Mouse (Mus musculus): Measurements from ENCODE around the gene Umodl1. TPM values are rescaled to one million over a fixed set of nuclear protein-coding genes. Genes with fewer than 3 reads are reported as not detected.

The Umodl1 gene
- total RNA-seq, 2 experiments from 2014 or later = not detected

DNA sequence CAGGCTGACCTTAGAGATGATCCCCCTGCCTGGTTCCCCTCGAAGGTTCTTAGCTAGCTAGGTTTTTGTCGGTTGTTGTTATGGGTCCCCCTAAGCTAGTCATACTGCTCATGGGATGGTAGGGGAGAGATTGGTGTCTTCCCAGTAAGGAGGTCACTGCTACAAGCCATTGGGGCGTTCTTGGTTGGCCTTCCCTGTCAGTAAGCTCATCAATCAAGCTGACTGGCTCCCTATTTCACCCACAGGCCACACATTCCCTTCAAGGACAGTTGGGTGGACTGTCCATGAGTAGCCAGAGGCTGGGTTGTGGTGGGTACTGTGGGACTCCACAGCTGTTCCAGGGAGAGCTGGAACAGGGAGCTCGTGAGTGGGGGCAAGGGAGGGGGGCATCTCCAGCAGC, 29.1 kb downstream of the Umodl1 start:
- intact Hi-C loops (cut with DNase I) = no loop called here
- no peak for DNase-seq (ENCODE audit: low spot score)

- intact Hi-C loops (cut with DNase I) = loop anchor here (5.0 kb wide), 1 partner anchor 33 kb away; no protein-coding TSS in a partner anchor
- DNase-seq (ENCODE audit: low spot score) = no peak
These were observed 35.8 kb downstream of the Umodl1 start for GRCm38 (mm10) chr17:30990254-30990653.

DNA sequence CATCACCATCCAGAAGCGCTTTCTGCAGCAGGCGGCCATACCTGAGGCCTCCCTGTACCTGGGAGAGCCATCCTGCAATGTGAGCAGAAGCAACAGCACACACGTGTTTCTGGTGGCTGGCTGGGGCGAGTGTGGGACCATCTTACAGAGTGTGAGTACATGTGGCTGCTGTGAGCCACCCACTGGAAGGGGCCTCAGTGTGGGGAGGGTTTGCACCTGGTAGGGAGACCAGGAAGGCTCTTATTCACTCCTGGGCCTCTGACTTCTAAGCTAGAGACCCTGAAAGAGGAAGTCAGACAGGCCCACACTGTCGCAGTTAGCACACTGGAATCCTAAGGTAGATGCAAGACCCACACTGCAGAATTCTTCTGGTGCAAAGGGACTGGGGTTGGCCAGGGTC, 41.9 kb downstream of the Umodl1 start:
- no peak for DNase-seq (ENCODE audit: low spot score)
- intact Hi-C loops (cut with DNase I) = no loop called here

DNA sequence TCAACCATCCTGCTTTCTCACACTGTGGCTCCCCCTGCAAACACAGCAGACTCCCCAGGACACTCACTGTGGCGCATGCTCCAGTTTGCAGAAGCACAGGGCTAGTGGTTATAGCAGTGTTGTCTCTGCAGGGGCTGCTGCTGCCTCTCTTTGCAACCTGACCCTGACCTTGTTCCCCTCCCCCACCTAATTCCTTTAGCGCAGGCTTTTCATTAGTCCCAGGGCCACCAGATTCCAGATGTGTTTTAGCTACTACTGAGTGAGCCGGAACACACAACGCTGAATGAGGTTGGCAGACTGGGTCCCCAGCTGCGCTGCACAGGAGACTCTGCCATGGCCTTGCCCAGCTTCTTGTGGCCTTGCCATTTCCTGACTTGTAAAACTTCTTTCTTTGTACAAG, 46.5 kb downstream of the Umodl1 start:
- DNase-seq (ENCODE audit: low spot score) = no peak
- intact Hi-C loops (cut with DNase I) = no loop called here

DNA sequence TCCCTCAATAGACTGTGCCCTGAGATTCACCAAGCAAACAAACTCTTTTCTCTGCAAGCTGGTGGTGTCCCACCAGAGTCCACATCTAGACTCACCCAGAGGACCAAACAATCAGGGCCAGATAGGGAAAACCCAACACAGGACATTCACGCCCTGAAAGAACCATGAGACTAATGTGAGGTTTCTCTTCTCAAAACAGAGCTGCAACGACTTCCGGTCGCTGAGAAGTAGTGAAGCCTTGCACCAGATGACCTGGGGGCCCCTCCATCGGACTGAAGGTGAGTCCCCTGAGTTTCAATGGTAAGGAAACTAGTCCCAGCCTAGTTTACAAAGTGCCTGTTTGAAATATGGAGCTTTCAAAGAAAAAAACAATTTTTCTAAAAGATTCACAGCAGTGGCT, 48.2 kb downstream of the Umodl1 start:
- DNase-seq (ENCODE audit: low spot score) = no peak
- intact Hi-C loops (cut with DNase I) = no loop called here

DNA sequence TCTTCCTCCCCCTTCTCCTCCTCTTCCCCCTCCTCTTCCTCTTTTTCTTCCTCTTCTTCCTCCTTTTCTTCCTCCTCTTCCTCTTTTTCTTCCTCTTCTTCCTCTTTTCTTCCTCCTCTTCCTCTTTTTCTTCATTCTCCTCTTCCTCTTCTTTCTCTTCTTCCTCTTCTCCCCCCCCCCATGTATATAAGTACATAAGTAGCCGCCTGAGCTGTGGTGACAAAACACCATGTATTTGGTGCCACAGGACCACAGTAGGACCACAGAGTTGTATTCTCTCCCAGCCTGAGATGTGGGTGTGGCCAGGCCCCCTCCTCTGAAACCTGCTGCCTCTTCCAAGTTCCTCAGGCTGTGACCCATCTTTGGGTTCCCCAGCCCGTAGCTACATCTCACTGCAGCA, 50.8 kb downstream of the Umodl1 start:
- no peak for DNase-seq (ENCODE audit: low spot score)
- intact Hi-C loops (cut with DNase I) = no loop called here

- no peak for DNase-seq (ENCODE audit: low spot score)
- intact Hi-C loops (cut with DNase I) = no loop called here
These were observed 52.9 kb downstream of the Umodl1 start for GRCm38 (mm10) chr17:31007357-31007756.

GRCm38 (mm10) chr17:31008416-31008815, 54.0 kb downstream of the Umodl1 start:
- intact Hi-C loops (cut with DNase I) = no loop called here
- DNase-seq (ENCODE audit: low spot score) = no peak

DNA sequence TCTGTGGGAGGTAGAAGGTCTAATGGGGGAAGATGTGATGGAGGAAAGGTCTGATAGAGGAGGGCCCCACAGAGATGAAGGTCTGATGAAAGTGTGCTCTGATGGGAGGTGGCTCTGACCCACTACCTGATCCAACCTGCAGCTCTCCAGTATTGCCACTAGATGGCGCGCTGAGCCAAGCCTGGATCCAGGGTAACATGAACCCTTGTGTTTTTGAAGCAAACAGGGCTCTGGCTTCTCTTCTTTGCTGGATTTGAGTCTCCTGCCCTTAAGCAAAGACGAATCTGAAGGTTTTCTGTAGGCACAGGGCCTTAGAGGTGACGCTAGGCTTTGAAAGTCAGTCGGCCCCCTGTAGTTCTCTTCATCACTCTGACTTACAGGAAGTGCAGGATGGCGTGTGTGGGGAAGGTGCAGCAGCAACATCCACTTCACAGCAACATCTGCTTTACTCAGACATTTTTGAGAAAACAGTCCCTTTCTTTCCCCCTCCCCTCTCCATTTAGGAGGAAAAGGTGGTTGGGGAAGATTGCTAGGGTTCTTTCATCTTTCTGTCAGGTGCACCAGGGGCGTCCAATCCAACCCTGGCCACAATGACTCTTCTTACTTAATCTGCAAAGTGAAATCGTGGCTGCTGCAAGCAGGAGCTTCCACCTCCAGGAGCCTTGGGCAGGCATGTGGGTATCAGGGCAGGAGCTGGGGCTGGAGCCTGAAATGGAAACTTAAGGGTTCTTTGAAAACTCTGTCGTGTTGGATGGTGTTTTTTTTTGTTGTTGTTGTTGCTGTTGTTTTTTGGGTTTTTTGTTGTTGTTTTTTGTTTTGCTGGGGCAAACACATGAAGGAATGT, 57.3 kb downstream of the Umodl1 start:
- no peak for DNase-seq (ENCODE audit: low spot score)
- intact Hi-C loops (cut with DNase I) = loop anchor here (1.0 to 5.0 kb wide), 3 partner anchors 107 to 231 kb away; no protein-coding TSS in a partner anchor

- no peak for DNase-seq (ENCODE audit: low spot score)
- intact Hi-C loops (cut with DNase I) = loop anchor here (2.0 kb wide), 1 partner anchor 39 kb away; the partner anchor contains the start of gene Abcg1
These were observed 63.8 kb downstream of the Umodl1 start for GRCm38 (mm10) chr17:31018267-31018666.

DNA sequence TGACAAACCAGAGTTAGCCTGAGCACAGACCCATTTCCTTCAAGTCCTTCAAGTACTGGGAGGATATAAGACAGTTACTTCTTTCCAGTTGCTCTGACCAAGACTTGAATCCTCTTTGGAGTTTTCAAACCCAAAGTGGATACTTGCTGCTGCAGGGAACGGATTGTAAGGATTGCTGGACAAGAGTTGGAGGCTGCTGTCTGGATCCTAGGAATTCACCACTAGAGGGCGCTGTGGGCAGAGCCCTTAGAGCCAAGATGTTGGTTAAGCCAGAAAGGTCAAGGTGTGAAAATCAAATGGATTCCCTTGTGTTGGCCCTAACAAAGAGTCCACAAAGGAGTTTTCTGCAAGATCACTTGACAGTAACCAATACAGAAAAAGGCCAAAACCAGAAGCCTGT, 65.1 kb downstream of the Umodl1 start:
- DNase-seq (ENCODE audit: low spot score) = no peak

DNA sequence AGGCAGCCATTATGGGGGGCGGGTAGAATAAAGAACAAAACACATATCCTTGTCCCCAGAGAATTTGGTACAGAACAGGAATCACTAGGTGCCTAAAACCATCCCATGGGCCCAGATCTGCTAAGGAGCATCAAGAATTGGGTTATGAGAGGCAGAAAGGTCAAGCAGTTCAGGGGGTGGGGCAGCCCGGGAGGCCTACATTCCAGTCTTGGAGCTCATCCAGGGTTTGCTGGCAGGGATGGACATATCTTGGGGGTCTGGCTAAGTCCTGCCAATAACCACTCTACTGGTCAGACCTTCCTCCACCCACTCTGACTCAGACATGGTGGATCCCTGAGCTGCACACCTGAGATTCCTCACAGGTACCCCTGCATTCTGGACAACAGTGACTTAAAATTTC, 65.6 kb downstream of the Umodl1 start:
- intact Hi-C loops (cut with DNase I) = no loop called here
- no peak for DNase-seq (ENCODE audit: low spot score)

More for the DNA sequence above, 65.1 kb downstream of the Umodl1 start:
- intact Hi-C loops (cut with DNase I) = loop anchor here (1.0 to 2.0 kb wide), 2 partner anchors 37 to 100 kb away; partner anchors contain the start of gene Abcg1

DNA sequence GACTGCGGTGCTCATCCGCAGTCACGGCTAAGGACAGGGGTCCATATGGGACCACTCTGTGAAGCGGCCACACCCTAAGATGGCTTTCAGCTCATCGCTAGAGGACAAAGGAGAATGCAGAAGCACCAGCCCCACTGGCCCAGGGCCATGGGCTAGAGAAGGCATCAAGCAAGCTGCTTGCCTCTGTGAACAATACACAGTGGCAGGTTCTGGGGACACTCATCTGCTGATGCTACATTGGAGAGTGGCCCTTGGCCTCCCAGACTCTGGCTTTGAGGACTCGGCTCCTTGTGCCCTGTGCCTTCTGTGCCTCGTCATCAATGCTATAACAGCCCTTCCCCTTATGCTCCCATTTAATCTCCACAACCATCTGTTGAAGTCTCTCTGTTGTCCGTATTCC, 66.8 kb downstream of the Umodl1 start:
- intact Hi-C loops (cut with DNase I) = no loop called here
- no peak for DNase-seq (ENCODE audit: low spot score)

DNA sequence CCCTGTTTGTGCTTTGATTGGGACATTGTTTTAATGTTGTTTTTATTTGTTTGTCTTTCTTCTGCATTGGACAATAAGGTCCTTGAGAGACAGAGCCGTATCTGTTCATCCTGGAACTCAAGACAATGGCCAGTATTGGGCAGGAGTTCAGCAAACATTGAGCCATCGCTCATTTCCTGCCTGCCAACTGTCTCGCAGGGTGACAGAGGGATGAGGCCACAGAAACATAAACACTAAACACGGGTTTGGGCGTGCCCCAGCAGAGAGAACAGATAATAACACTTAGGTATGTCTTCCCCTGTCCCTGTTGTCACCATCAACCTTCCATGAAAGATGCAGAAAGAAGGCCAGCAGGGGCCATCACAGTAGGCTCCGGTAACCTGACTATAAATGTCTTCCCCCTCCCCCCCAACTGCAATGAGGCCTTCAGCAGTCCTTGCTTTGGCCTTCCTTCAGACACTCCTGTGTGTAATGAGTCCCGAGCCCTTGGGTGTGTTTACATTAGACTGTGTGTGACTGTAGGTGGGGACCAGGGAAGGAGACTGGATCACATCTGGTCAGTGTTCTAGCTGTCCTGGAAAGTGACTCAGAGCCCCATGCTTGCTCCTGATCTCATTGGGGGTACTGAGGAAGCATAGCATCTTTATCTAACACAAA, 69.8 kb downstream of the Umodl1 start:
- intact Hi-C loops (cut with DNase I) = no loop called here
- no peak for DNase-seq (ENCODE audit: low spot score)

DNA sequence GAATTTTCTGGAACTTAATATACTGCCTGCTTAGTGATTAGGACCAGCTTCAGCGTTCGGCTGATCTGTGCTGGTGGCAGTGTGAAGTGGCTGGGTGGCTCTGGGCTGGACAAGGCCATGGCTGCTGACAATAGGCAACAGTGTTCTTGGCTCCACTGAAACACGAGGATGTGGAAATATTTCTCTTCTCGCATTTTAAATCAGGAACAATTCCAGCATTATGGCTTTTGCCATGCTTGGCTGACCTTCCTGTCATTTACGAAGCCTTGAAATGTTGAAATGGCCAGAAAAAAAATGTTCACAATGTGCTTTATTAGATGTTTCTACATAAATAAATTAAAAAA, 70.3 kb downstream of the Umodl1 start:
- no peak for DNase-seq (ENCODE audit: low spot score)
- intact Hi-C loops (cut with DNase I) = no loop called here

- no peak for DNase-seq (ENCODE audit: low spot score)
- intact Hi-C loops (cut with DNase I) = no loop called here
These were observed 72.5 kb downstream of the Umodl1 start for GRCm38 (mm10) chr17:31026986-31027385.

GRCm38 (mm10) chr17:31027723-31028122, 73.3 kb downstream of the Umodl1 start:
- intact Hi-C loops (cut with DNase I) = no loop called here

DNA sequence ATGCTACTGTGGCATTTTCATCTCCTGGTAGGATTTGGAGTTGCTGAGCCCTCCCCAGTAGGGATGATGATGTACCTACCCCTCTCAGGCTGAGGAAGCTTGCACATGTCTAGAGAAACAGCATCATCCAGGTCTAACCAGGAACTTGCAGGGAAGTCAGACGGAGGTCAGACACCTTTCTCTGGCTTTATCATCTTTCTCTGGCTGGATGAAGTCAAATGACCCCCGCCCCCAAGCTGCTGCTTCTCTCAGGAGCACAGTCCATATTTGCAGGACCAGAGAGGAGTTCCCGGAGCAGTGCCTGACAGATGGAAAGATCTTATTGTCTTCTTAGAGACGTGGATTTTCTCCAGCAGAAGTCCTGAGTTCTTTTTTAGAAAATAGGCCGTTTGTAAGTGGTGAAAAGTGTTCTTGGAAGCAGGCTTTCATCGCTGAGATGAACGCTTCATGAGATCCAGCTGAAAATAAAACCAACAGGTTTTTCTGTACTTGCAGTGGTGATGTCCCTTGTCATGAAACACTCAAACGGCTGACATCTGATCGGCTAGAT, 74.5 kb downstream of the Umodl1 start:
- no peak for DNase-seq (ENCODE audit: low spot score)
- intact Hi-C loops (cut with DNase I) = no loop called here

More at GRCm38 (mm10) chr17:31027723-31028122, 73.3 kb downstream of the Umodl1 start:
- DNase-seq (ENCODE audit: low spot score) = no peak

DNA sequence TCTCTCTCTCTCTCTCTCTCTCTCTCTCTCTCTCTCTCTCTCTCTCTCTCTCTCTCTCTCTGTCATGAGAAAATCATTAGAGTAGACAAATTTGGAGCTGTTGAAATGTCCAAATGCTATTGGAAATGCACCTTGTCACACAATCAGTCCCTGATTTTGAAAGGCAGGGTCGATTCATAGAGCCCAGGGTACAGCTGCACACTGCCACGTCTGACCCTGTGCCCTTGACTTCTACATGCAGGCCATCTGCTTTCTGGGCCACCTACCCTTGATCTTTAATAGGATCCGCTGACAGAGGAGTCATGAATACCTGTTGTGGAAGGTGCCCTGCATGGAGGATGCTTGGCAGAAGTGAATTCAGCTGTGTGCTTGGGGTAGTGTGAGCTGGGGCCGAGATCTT, 75.0 kb downstream of the Umodl1 start:
- DNase-seq (ENCODE audit: low spot score) = no peak
- intact Hi-C loops (cut with DNase I) = no loop called here

DNA sequence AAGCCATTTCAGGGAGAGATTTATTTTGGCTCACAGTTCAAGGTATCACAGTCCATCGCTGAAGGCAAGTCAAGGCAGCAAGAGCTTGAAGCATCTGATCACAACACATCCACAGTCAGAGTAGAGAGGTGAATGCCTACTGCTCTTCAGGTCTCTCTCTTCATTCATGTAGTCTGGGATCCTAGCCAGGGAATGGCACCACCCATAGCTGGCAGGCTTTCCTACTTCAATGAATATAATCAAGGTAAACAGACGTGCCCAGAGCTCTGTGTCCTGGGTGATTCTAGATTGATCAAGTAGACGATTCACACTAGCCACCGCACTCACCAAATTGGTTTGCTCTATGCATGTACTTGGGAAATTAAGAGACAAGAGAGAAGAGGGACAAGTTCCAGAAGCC, 77.9 kb downstream of the Umodl1 start:
- intact Hi-C loops (cut with DNase I) = no loop called here
- no peak for DNase-seq (ENCODE audit: low spot score)

- intact Hi-C loops (cut with DNase I) = no loop called here
- no peak for DNase-seq (ENCODE audit: low spot score)
These were observed 78.8 kb downstream of the Umodl1 start for GRCm38 (mm10) chr17:31033251-31033650.

Data from heart, postnatal 25 days (tissue).